Mouse (Mus musculus): ENCODE measurements around the gene Tlr7. TPM values are rescaled to one million over a fixed set of nuclear protein-coding genes. Genes with fewer than 3 reads are reported as not detected.
"Not testable (repeated sequence)": the region's sequence is repeated elsewhere in the genome, so short reads cannot be mapped to it uniquely, and the experiment has no call there.

The Tlr7 gene
- 0.52 and 0.99 TPM in 2 replicates for polyA plus RNA-seq (2012; rRNA removed)

GRCm38 (mm10) chrX:167330399-167330798 lies at the start of gene Tlr7:
Gene Tlr7 (minus strand): TSS chrX:167330558.
- 72% methylated on average over 6 of the region's 6 CpGs for WGBS
- no peaks in the 10 kb centered on the region for H3K27me3 ChIP-seq (replicated peaks; ENCODE audit: control insufficient read depth, insufficient read depth, low read length)
- no peak within 1 kb of the TSS for H3K27ac ChIP-seq (ENCODE audit: insufficient read depth, low read depth, low read length)
- DNase-seq, result no peak
- H3K4me3 ChIP-seq (ENCODE audit: insufficient read depth, low read depth, low read length), result no peak within 1 kb of the TSS
- no peaks in the 10 kb centered on the region for H3K4me1 ChIP-seq (ENCODE audit: control insufficient read depth, insufficient read depth, low read length)
- no peaks in the 10 kb centered on the region for H3K36me3 ChIP-seq (ENCODE audit: control insufficient read depth, insufficient read depth, low read length)
- no peak for TF ChIP-seq CTCF (conservative IDR thresholded peaks at IDR 0.05; ENCODE audit: insufficient read depth, insufficient read length, low read depth, low read length)
- no peak for TF ChIP-seq POLR2A (IDR thresholded peaks at IDR 0.05; ENCODE audit: low read depth, low read length)

GRCm38 (mm10) chrX:167380073-167380472 lies 49.7 kb upstream of the Tlr7 start:
- TF ChIP-seq POLR2A (IDR thresholded peaks at IDR 0.05; ENCODE audit: low read depth, low read length) (no peak), CTCF (conservative IDR thresholded peaks at IDR 0.05; ENCODE audit: insufficient read depth, insufficient read length, low read depth, low read length) (no peak)
- 82% methylated on average over 4 of the region's 4 CpGs for WGBS

GRCm38 (mm10) chrX:167361231-167361630 lies 30.9 kb upstream of the Tlr7 start:
- not testable (repeated sequence) for H3K4me3 ChIP-seq (ENCODE audit: insufficient read depth, low read depth, low read length); H3K4me1 ChIP-seq (ENCODE audit: control insufficient read depth, insufficient read depth, low read length); H3K27me3 ChIP-seq (replicated peaks; ENCODE audit: control insufficient read depth, insufficient read depth, low read length); DNase-seq; H3K27ac ChIP-seq (ENCODE audit: insufficient read depth, low read depth, low read length); H3K36me3 ChIP-seq (ENCODE audit: control insufficient read depth, insufficient read depth, low read length)
- 100% methylated on average over 3 of the region's 3 CpGs for WGBS

More at GRCm38 (mm10) chrX:167380073-167380472, 49.7 kb upstream of the Tlr7 start:
- Histone ChIP-seq H3K4me1 (ENCODE audit: control insufficient read depth, insufficient read depth, low read length) (no peaks in the 10 kb centered on the region), H3K4me3 (ENCODE audit: insufficient read depth, low read depth, low read length) (no peak overlapping the region), H3K27ac (ENCODE audit: insufficient read depth, low read depth, low read length) (no peak overlapping the region), H3K27me3 (replicated peaks; ENCODE audit: control insufficient read depth, insufficient read depth, low read length) (no peaks in the 10 kb centered on the region), H3K36me3 (ENCODE audit: control insufficient read depth, insufficient read depth, low read length) (no peaks in the 10 kb centered on the region)
- no peak for DNase-seq

GRCm38 (mm10) chrX:167359704-167360103 lies 29.3 kb upstream of the Tlr7 start:
- WGBS, result 82% methylated on average over 7 of the region's 7 CpGs
- no peaks in the 10 kb centered on the region for H3K4me1 ChIP-seq (ENCODE audit: control insufficient read depth, insufficient read depth, low read length)
- no peak for TF ChIP-seq POLR2A (IDR thresholded peaks at IDR 0.05; ENCODE audit: low read depth, low read length)
- TF ChIP-seq CTCF (conservative IDR thresholded peaks at IDR 0.05; ENCODE audit: insufficient read depth, insufficient read length, low read depth, low read length), result no peak
- H3K27ac ChIP-seq (ENCODE audit: insufficient read depth, low read depth, low read length), result no peak overlapping the region
- DNase-seq, result no peak
- H3K27me3 ChIP-seq (replicated peaks; ENCODE audit: control insufficient read depth, insufficient read depth, low read length), result no peaks in the 10 kb centered on the region
- no peak overlapping the region for H3K4me3 ChIP-seq (ENCODE audit: insufficient read depth, low read depth, low read length)
- H3K36me3 ChIP-seq (ENCODE audit: control insufficient read depth, insufficient read depth, low read length), result no peaks in the 10 kb centered on the region; the same call in 1 of the 2 replicates

GRCm38 (mm10) chrX:167357415-167357814 lies 27.1 kb upstream of the Tlr7 start:
- no peak overlapping the region for H3K27ac ChIP-seq (ENCODE audit: insufficient read depth, low read depth, low read length)
- 44% methylated on average over 2 of the region's 2 CpGs for WGBS
- H3K4me1 ChIP-seq (ENCODE audit: control insufficient read depth, insufficient read depth, low read length), result no peaks in the 10 kb centered on the region
- no peaks in the 10 kb centered on the region for H3K27me3 ChIP-seq (replicated peaks; ENCODE audit: control insufficient read depth, insufficient read depth, low read length)
- peak; percentile 19 for DNase-seq
- H3K4me3 ChIP-seq (ENCODE audit: insufficient read depth, low read depth, low read length), result no peak overlapping the region
- no peaks in the 10 kb centered on the region; the same call in 1 of the 2 replicates for H3K36me3 ChIP-seq (ENCODE audit: control insufficient read depth, insufficient read depth, low read length)
- TF ChIP-seq POLR2A (IDR thresholded peaks at IDR 0.05; ENCODE audit: low read depth, low read length), result no peak
- no peak for TF ChIP-seq CTCF (conservative IDR thresholded peaks at IDR 0.05; ENCODE audit: insufficient read depth, insufficient read length, low read depth, low read length)

GRCm38 (mm10) chrX:167355965-167356364 lies 25.6 kb upstream of the Tlr7 start:
- no peak overlapping the region for H3K4me3 ChIP-seq (ENCODE audit: insufficient read depth, low read depth, low read length)
- no peak overlapping the region for H3K27ac ChIP-seq (ENCODE audit: insufficient read depth, low read depth, low read length)
- no peak for TF ChIP-seq POLR2A (IDR thresholded peaks at IDR 0.05; ENCODE audit: low read depth, low read length)
- no peak for TF ChIP-seq CTCF (conservative IDR thresholded peaks at IDR 0.05; ENCODE audit: insufficient read depth, insufficient read length, low read depth, low read length)
- H3K27me3 ChIP-seq (replicated peaks; ENCODE audit: control insufficient read depth, insufficient read depth, low read length), result no peaks in the 10 kb centered on the region
- WGBS, result 85% methylated on average over 3 of the region's 3 CpGs
- DNase-seq, result no peak
- H3K4me1 ChIP-seq (ENCODE audit: control insufficient read depth, insufficient read depth, low read length), result no peaks in the 10 kb centered on the region
- no peaks in the 10 kb centered on the region for H3K36me3 ChIP-seq (ENCODE audit: control insufficient read depth, insufficient read depth, low read length)

- no peak overlapping the region for H3K4me3 ChIP-seq (ENCODE audit: insufficient read depth, low read depth, low read length)
- no peaks in the 10 kb centered on the region for H3K27me3 ChIP-seq (replicated peaks; ENCODE audit: control insufficient read depth, insufficient read depth, low read length)
- H3K27ac ChIP-seq (ENCODE audit: insufficient read depth, low read depth, low read length), result no peak overlapping the region
- no peak for DNase-seq
- H3K4me1 ChIP-seq (ENCODE audit: control insufficient read depth, insufficient read depth, low read length), result no peaks in the 10 kb centered on the region
- TF ChIP-seq CTCF (conservative IDR thresholded peaks at IDR 0.05; ENCODE audit: insufficient read depth, insufficient read length, low read depth, low read length) (no peak), POLR2A (IDR thresholded peaks at IDR 0.05; ENCODE audit: low read depth, low read length) (no peak)
- no peaks in the 10 kb centered on the region for H3K36me3 ChIP-seq (ENCODE audit: control insufficient read depth, insufficient read depth, low read length)
- WGBS, result 95% methylated on average over 2 of the region's 2 CpGs
Observed at GRCm38 (mm10) chrX:167353617-167354016, 23.3 kb upstream of the Tlr7 start.

- Histone ChIP-seq H3K36me3 (ENCODE audit: control insufficient read depth, insufficient read depth, low read length) (no peaks in the 10 kb centered on the region), H3K27ac (ENCODE audit: insufficient read depth, low read depth, low read length) (no peak overlapping the region), H3K27me3 (replicated peaks; ENCODE audit: control insufficient read depth, insufficient read depth, low read length) (no peaks in the 10 kb centered on the region), H3K4me1 (ENCODE audit: control insufficient read depth, insufficient read depth, low read length) (peaks cover 4% of the 10 kb centered on the region), H3K4me3 (ENCODE audit: insufficient read depth, low read depth, low read length) (no peak overlapping the region)
- TF ChIP-seq CTCF (conservative IDR thresholded peaks at IDR 0.05; ENCODE audit: insufficient read depth, insufficient read length, low read depth, low read length), result no peak
- no peak for TF ChIP-seq POLR2A (IDR thresholded peaks at IDR 0.05; ENCODE audit: low read depth, low read length)
- 97% methylated on average over 1 of the region's 1 CpGs for WGBS
- no peak for DNase-seq
Observed at GRCm38 (mm10) chrX:167346440-167346839, 16.1 kb upstream of the Tlr7 start.
